Mouse (Mus musculus): ENCODE results near the gene Inpp4b. TPM values are rescaled to one million over a fixed set of nuclear protein-coding genes. Genes with fewer than 3 reads are reported as not detected.
"Not testable (repeated sequence)": the region's sequence is repeated elsewhere in the genome, so short reads cannot be mapped to it uniquely, and the experiment has no call there.

The Inpp4b gene
- total and polyA plus RNA-seq, 2 experiments from 2014 or later, result 18.9 to 60.9 TPM

GRCm38 (mm10) chr8:82032035-82032434 is 689.7 kb downstream of the Inpp4b start:
- not testable (repeated sequence) for H3K4me2 ChIP-seq (ENCODE audit: low read depth, low read length); H3K36me3 ChIP-seq (replicated peaks; ENCODE audit: control insufficient read depth, insufficient read depth, low read length); H3K4me1 ChIP-seq (ENCODE audit: control insufficient read depth, insufficient read depth); H3K9ac ChIP-seq (replicated peaks; ENCODE audit: low read depth, low read length); H3K9me3 ChIP-seq (replicated peaks; ENCODE audit: control insufficient read depth, low read length); H3K27ac ChIP-seq (ENCODE audit: low read depth); H3K4me3 ChIP-seq (ENCODE audit: low read depth, low read length); DNase-seq (ENCODE audit: low spot score); H3K27me3 ChIP-seq (ENCODE audit: control insufficient read depth, insufficient read depth, low read length); ATAC-seq (ENCODE audit: insufficient read depth, low read depth)
- TF ChIP-seq CTCF (IDR thresholded peaks at IDR 0.05; ENCODE audit: low read depth), result peak; percentile 26; the same call in 1 of the 2 replicates

- Histone ChIP-seq H3K27ac (ENCODE audit: low read depth) (no peak overlapping the region), H3K9ac (replicated peaks; ENCODE audit: low read depth, low read length) (no peak overlapping the region), H3K9me3 (replicated peaks; ENCODE audit: control insufficient read depth, low read length) (no peaks in the 10 kb centered on the region), H3K4me2 (ENCODE audit: low read depth, low read length) (no peak overlapping the region), H3K36me3 (replicated peaks; ENCODE audit: control insufficient read depth, insufficient read depth, low read length) (no peaks in the 10 kb centered on the region), H3K27me3 (ENCODE audit: control insufficient read depth, insufficient read depth, low read length) (no peaks in the 10 kb centered on the region), H3K4me3 (ENCODE audit: low read depth, low read length) (no peak overlapping the region), H3K4me1 (ENCODE audit: control insufficient read depth, insufficient read depth) (no peaks in the 10 kb centered on the region)
- no peak for DNase-seq (ENCODE audit: low spot score)
- ATAC-seq (ENCODE audit: insufficient read depth, low read depth), result no peak
- TF ChIP-seq EP300 (IDR thresholded peaks at IDR 0.05; ENCODE audit: low read depth) (no peak), CTCF (IDR thresholded peaks at IDR 0.05; ENCODE audit: low read depth) (no peak)
- 62% methylated on average over 3 of the region's 3 CpGs for WGBS
These were observed 711.7 kb downstream of the Inpp4b start for GRCm38 (mm10) chr8:82054030-82054429.

GRCm38 (mm10) chr8:82067619-82068018 is 725.3 kb downstream of the Inpp4b start:
- Histone ChIP-seq H3K4me1 (ENCODE audit: control insufficient read depth, insufficient read depth) (no peaks in the 10 kb centered on the region), H3K4me2 (ENCODE audit: low read depth, low read length) (no peak overlapping the region), H3K27me3 (ENCODE audit: control insufficient read depth, insufficient read depth, low read length) (no peaks in the 10 kb centered on the region), H3K27ac (ENCODE audit: low read depth) (no peak overlapping the region), H3K36me3 (replicated peaks; ENCODE audit: control insufficient read depth, insufficient read depth, low read length) (no peaks in the 10 kb centered on the region; the same call in 1 of the 2 replicates), H3K9ac (replicated peaks; ENCODE audit: low read depth, low read length) (no peak overlapping the region), H3K9me3 (replicated peaks; ENCODE audit: control insufficient read depth, low read length) (no peaks in the 10 kb centered on the region), H3K4me3 (ENCODE audit: low read depth, low read length) (no peak overlapping the region)
- TF ChIP-seq CTCF (IDR thresholded peaks at IDR 0.05; ENCODE audit: low read depth), result no peak
- no peak for DNase-seq (ENCODE audit: low spot score)
- no peak for ATAC-seq (ENCODE audit: insufficient read depth, low read depth)
- WGBS, result 74% methylated on average over 3 of the region's 3 CpGs

GRCm38 (mm10) chr8:82079267-82079666 is 736.9 kb downstream of the Inpp4b start:
- Histone ChIP-seq H3K4me3 (ENCODE audit: low read depth, low read length) (no peak overlapping the region), H3K4me2 (ENCODE audit: low read depth, low read length) (no peak overlapping the region)

GRCm38 (mm10) chr8:82086631-82087030 is 744.3 kb downstream of the Inpp4b start:
- H3K36me3 ChIP-seq (replicated peaks; ENCODE audit: control insufficient read depth, insufficient read depth, low read length); H3K4me1 ChIP-seq (ENCODE audit: control insufficient read depth, insufficient read depth); H3K27ac ChIP-seq (ENCODE audit: low read depth); H3K9ac ChIP-seq (replicated peaks; ENCODE audit: low read depth, low read length); H3K27me3 ChIP-seq (ENCODE audit: control insufficient read depth, insufficient read depth, low read length); H3K9me3 ChIP-seq (replicated peaks; ENCODE audit: control insufficient read depth, low read length); DNase-seq (ENCODE audit: low spot score); H3K4me2 ChIP-seq (ENCODE audit: low read depth, low read length); H3K4me3 ChIP-seq (ENCODE audit: low read depth, low read length); ATAC-seq (ENCODE audit: insufficient read depth, low read depth): not testable (repeated sequence)
- WGBS, result 76% methylated on average over 7 of the region's 7 CpGs

More at GRCm38 (mm10) chr8:82079267-82079666, 736.9 kb downstream of the Inpp4b start:
- ATAC-seq (ENCODE audit: insufficient read depth, low read depth) (no peak), DNase-seq (ENCODE audit: low spot score) (no peak)
- H3K36me3 ChIP-seq (replicated peaks; ENCODE audit: control insufficient read depth, insufficient read depth, low read length), result no peaks in the 10 kb centered on the region
- H3K27me3 ChIP-seq (ENCODE audit: control insufficient read depth, insufficient read depth, low read length), result no peaks in the 10 kb centered on the region
- TF ChIP-seq EP300 (IDR thresholded peaks at IDR 0.05; ENCODE audit: low read depth) (no peak), CTCF (IDR thresholded peaks at IDR 0.05; ENCODE audit: low read depth) (no peak)
- H3K9me3 ChIP-seq (replicated peaks; ENCODE audit: control insufficient read depth, low read length), result no peaks in the 10 kb centered on the region
- no peak overlapping the region for H3K27ac ChIP-seq (ENCODE audit: low read depth)
- no peaks in the 10 kb centered on the region for H3K4me1 ChIP-seq (ENCODE audit: control insufficient read depth, insufficient read depth)
- H3K9ac ChIP-seq (replicated peaks; ENCODE audit: low read depth, low read length), result no peak overlapping the region

GRCm38 (mm10) chr8:82090901-82091300 is 748.5 kb downstream of the Inpp4b start:
- H3K36me3 ChIP-seq (replicated peaks; ENCODE audit: control insufficient read depth, insufficient read depth, low read length), result no peaks in the 10 kb centered on the region
- no peaks in the 10 kb centered on the region for H3K27me3 ChIP-seq (ENCODE audit: control insufficient read depth, insufficient read depth, low read length)
- no peak overlapping the region for H3K9ac ChIP-seq (replicated peaks; ENCODE audit: low read depth, low read length)
- DNase-seq (ENCODE audit: low spot score) (no peak), ATAC-seq (ENCODE audit: insufficient read depth, low read depth) (no peak)
- no peak overlapping the region for H3K27ac ChIP-seq (ENCODE audit: low read depth)
- H3K9me3 ChIP-seq (replicated peaks; ENCODE audit: control insufficient read depth, low read length), result no peaks in the 10 kb centered on the region; the same call in 1 of the 2 replicates
- H3K4me2 ChIP-seq (ENCODE audit: low read depth, low read length), result no peak overlapping the region
- 82% methylated on average over 1 of the region's 1 CpGs for WGBS
- H3K4me3 ChIP-seq (ENCODE audit: low read depth, low read length), result no peak overlapping the region
- TF ChIP-seq CTCF (IDR thresholded peaks at IDR 0.05; ENCODE audit: low read depth) (no peak), EP300 (IDR thresholded peaks at IDR 0.05; ENCODE audit: low read depth) (no peak)
- no peaks in the 10 kb centered on the region for H3K4me1 ChIP-seq (ENCODE audit: control insufficient read depth, insufficient read depth)
